Mouse (Mus musculus) embryonic fibroblast, embryonic 13.5 days (primary cell): Measurements from ENCODE around the gene H13. TPM values are rescaled to one million over a fixed set of nuclear protein-coding genes. Genes with fewer than 3 reads are reported as not detected.

Experiments used
- H3K27ac ChIP-seq: 2 replicates; pipeline ENCODE4 v1.5.1; 2012; ENCODE audit warnings: low read length, control low read depth, inconsistent platforms; ENCODE audit not compliant: insufficient read depth
- H3K4me1 ChIP-seq: 2 replicates; pipeline ENCODE4 v1.6.1; 2011; ENCODE audit warnings: low read length; ENCODE audit not compliant: control insufficient read depth, insufficient read depth
- H3K4me3 ChIP-seq: 2 replicates; pipeline ENCODE4 v1.5.1; 2011; ENCODE audit warnings: mild to moderate bottlenecking, control low read depth, low read length; ENCODE audit not compliant: insufficient read depth
- CTCF ChIP-seq: IDR thresholded peaks from 2 replicates; pipeline ENCODE4 v1.5.1; 2011; ENCODE audit warnings: mild to moderate bottlenecking, control low read depth, low read length, moderate library complexity, borderline replicate concordance; ENCODE audit not compliant: insufficient read depth
- POLR2A ChIP-seq: IDR thresholded peaks from 2 replicates; pipeline ENCODE4 v1.6.1; 2011; ENCODE audit warnings: low read depth, mild to moderate bottlenecking, control low read depth, low read length, moderate library complexity
- polyA plus RNA-seq: library from polyadenylated mRNA; stranded (reverse); fragments of >200 nt; gene quantifications from 2 replicates; pipeline ENCODE4 v1.2.4, GENCODE M21; 2011; ENCODE audit warnings: low read depth; ENCODE audit not compliant: missing spikeins, insufficient read length

H13 gene
- 141 and 214 TPM in 2 replicates for polyA plus RNA-seq

DNA sequence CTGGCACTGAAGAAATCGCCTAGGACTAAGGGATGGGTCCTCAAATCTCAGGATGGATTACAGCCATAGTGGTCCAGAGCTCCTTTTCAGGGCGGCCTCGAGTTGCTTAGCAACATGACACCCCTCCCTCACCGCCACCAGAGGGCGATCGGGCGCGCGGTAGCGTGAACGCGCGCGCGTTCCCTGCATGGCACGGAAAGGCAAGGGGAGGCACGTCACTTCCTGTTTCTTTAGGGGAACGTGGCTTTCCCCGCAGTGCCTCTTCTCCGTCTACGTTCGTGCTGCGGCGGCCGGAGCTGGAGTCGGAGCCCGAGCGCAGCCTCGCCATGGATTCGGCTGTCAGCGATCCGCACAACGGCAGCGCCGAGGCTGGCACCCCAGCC is at the start of gene H13:
Gene H13, plus strand, starts transcription at position 206 of the 383 bp plus-strand sequence.
- H3K4me1 ChIP-seq = peaks cover 16% of the 10 kb centered on the region; the same call in 1 of the 2 replicates

DNA sequence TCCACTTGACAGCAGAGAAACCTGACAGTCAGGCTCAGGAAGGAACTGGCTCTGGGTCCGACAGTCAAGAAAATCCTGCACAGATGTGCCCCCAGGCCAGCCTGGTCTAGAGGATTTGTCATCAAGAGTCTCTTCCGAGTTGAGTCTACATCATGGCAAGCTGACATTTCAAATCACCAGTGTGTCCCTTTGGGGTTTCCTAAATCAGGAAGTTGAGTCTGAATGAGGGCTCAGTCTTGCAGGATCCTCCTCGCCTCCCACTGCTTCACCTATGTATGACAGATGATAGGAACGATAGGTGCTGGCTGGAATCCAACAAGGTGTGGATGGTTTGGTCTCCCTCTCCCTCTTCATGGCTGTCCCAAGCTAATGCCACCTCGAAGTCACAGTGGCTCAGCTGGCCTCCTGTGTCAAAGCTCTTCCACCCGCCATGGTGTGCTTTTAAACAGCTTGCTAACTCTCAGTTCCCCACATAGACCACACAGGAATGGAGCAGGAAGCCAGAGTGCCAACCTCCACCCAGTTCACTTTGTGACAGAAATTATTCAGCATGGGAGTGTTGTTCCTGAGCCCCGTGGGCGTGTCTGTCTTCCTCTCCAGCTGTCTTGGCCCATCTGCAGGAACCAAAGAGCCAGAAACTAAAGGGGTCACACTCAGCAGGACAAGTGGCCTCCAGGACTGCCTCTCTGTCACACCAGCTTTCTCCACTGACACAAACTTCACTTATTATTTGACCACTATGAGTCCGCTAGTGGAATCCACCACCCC is 48.7 kb upstream of the H13 start:
- no peak overlapping the region for H3K4me3 ChIP-seq
- no peaks in the 10 kb centered on the region for H3K4me1 ChIP-seq
- no peak for TF ChIP-seq CTCF
- TF ChIP-seq POLR2A = no peak
- no peak overlapping the region for H3K27ac ChIP-seq

More for the DNA sequence above, at the start of gene H13:
- Histone ChIP-seq H3K4me3 (peak within 1 kb of the TSS; percentile 97), H3K27ac (peak within 1 kb of the TSS; percentile 60)
- peak; percentile 99 for TF ChIP-seq CTCF
- peak; percentile 99 for TF ChIP-seq POLR2A

DNA sequence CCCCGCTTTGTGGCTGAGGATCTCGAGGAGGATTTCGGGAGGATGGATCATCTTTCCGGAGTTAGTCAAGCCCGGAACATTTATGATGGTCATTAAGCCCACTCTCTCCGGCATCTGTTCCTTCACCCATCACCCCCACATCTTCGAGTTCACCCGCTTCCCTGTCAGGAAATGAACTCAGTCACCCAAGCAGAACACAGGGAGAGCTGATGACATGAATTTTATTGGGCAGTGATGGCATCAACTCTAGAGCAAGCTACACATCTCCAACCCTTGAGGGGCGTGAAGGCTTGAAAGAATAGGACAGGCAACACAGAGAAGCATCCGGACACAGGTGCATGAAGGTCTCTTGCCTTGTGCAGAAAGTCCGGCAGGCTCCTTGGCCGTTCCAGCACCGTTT is 47.1 kb upstream of the H13 start:
- no peaks in the 10 kb centered on the region for H3K4me1 ChIP-seq
- TF ChIP-seq POLR2A (no peak), CTCF (no peak)
- H3K27ac ChIP-seq = no peak overlapping the region
- H3K4me3 ChIP-seq = no peak overlapping the region

DNA sequence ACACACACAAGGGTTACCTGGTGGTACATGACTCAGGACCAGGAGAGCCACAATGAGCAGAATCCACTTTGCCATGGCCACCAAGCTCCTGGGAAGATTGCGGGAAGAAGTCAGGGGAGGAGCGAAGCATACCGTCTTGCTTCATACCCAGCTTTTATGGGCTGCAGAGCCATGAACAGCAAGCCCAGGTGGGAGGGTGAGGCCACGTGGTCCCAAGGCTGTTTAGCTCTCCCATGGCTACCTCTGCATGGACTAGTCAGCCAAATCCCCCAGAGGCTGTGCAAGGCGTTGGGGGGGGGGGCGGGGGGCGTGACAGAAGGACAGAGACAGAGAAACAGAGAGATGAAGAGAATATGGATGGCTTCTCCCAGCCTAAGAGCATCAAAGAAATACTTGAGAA is 46.3 kb upstream of the H13 start, which contains the start of gene Defb25:
Gene Defb25, minus strand, starts transcription at position 101 of the 400 bp plus-strand sequence.
- Histone ChIP-seq H3K4me1 (no peaks in the 10 kb centered on the region), H3K4me3 (no peak within 1 kb of the TSS), H3K27ac (no peak within 1 kb of the TSS)
- TF ChIP-seq POLR2A (no peak), CTCF (no peak)

DNA sequence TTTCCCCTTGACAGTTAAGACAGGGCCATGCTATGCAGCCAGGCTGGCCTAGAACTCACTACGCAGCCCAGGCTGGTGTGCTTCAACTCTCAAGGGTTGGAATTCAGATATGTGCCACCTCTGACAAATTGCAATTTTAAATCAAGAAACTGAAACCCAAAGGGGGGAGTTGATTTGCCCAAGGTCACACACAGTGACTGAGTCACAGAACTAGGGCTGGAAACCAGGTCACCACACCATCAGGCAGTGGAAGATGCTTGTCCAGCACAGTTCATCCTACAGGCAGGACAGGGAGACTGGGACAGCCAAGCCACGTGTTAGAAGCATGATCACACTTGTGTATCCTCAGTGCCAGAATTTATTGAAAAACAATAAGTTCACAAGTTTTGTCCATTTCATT is 44.7 kb upstream of the H13 start:
- no peak overlapping the region for H3K27ac ChIP-seq
- H3K4me3 ChIP-seq = no peak overlapping the region
- TF ChIP-seq POLR2A (no peak), CTCF (no peak)
- no peaks in the 10 kb centered on the region for H3K4me1 ChIP-seq

DNA sequence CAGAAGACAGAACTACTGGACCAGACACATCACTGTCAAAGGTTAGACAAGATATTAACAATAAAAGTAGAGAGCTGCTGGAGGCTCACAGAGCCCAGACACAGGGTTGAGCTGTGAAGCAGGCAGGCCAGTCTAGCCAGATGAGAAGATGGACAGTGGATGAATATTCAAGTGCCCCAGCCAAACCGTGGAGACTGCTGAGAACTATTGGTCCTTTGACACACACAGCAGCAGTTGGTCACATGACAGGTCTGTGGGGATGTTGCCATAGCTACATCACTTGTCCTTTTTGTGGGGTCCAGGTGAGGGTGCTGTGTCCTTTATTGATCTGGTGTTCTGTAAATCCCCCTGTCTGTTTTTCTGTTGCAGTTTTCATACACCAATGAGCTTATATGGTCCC is 44.0 kb upstream of the H13 start:
- TF ChIP-seq POLR2A (no peak), CTCF (no peak)
- Histone ChIP-seq H3K4me1 (no peaks in the 10 kb centered on the region), H3K4me3 (no peak overlapping the region), H3K27ac (no peak overlapping the region)

DNA sequence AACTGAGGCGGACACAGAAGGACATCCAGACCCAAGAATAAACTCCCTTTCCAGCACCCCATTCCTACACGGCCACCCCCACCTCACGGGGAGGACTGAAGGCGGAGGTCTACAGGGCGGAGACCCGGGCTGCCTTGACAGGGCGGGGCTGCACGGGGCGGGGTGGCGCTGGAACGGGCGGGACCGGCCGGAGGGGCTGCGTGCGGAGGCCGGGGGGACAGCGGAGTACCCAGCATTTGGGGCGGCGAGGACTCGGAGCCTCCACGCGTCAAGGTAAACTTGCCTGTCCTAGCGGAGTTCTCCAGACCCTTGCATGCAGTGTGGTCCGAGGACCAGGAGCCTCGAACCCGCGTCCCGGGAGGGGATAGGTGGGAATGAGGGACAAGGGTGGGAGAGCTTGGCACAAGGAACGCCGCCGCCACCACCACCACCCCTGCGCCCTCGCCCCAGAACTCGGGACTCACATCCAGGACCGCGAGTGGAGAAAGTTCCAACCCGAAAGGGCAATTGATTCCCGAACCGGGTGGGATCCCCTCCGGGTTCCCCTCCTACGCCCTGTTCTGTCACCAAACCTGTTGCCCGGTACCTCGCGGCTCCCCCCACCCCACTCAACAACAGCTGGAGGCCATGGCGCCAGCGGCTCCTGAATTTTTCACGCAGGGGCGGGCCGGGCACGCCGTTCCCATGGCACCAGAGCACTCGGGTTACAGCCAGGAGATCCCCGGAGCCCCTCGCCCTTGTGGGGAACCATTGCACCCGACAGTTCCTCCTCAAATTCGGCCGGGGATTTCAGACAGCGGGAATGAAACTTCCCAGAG is 42.3 kb upstream of the H13 start, which contains the start of gene Rem1:
Gene Rem1, plus strand, starts transcription at position 178 of the 818 bp plus-strand sequence.
- Histone ChIP-seq H3K4me3 (peak within 1 kb of the TSS; percentile 22), H3K4me1 (no peaks in the 10 kb centered on the region), H3K27ac (no peak within 1 kb of the TSS)
- no peak for TF ChIP-seq CTCF
- TF ChIP-seq POLR2A = no peak

DNA sequence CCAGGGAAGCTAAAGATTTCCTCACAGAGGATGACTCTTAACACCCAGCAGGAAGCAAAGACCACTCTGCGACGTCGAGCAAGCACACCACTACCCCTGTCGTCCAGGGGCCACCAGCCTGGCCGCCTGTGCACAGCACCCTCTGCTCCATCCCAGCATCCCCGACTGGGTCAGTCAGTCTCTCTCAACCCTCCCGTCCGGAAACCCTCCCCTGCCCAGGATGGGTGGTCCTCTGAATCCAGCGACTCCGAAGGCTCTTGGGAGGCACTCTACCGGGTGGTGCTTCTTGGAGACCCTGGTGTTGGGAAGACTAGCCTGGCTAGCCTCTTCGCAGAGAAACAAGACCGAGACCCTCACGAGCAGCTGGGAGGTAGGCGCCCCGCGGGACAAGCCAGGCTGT is 41.2 kb upstream of the H13 start:
- H3K4me3 ChIP-seq = no peak overlapping the region
- no peak overlapping the region for H3K27ac ChIP-seq
- TF ChIP-seq CTCF = no peak
- no peak for TF ChIP-seq POLR2A
- no peaks in the 10 kb centered on the region for H3K4me1 ChIP-seq

DNA sequence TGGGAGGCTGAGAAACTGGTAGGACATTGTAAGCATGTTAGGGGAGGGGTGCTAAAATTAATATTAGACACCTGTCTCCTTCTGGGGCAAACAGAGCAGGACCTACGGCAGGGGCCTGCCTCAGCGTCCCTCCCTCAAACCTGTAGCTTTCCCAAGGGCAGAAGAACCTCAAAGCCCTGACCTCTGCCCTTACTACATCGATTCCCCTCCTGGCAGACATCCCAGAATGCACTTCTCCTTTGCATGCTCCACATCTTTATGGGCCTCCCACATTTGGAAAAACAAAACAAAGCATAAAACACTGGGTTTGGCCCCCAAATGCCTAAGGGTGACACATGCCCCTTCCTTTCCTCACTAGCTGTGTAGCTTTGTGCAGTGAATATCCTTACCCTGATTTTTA is 40.0 kb upstream of the H13 start:
- no peak for TF ChIP-seq CTCF
- no peak for TF ChIP-seq POLR2A
- Histone ChIP-seq H3K4me3 (no peak overlapping the region), H3K4me1 (no peaks in the 10 kb centered on the region), H3K27ac (no peak overlapping the region)
